Mouse (Mus musculus) heart, embryonic 16.5 days (tissue): ENCODE results near the gene Plxnc1. TPM values are rescaled to one million over a fixed set of nuclear protein-coding genes. Genes with fewer than 3 reads are reported as not detected.

Experiments
- ATAC-seq: fragments of 200-750 bp; cut with Nextera tagmentation; replicated peaks from 2 replicates; pipeline ENCODE4 v1.8.0; 2017; ENCODE audit warnings: moderate number of reproducible peaks; ENCODE audit not compliant: insufficient read depth, low FRiP score; ENCODE audit errors: extremely low read depth
- H3K27ac ChIP-seq: fragments of 300-500 bp; sonication (generic); 2 replicates; pipeline ENCODE4 v1.5.1; 2014; ENCODE audit warnings: mild to moderate bottlenecking, low read length, control low read depth, moderate library complexity
- H3K27me3 ChIP-seq: fragments of 300-500 bp; sonication (generic); 2 replicates; pipeline ENCODE4 v1.6.1; 2014; ENCODE audit warnings: low read length, mixed read lengths; ENCODE audit not compliant: control insufficient read depth, insufficient read depth
- H3K36me3 ChIP-seq: fragments of 300-500 bp; sonication (generic); 2 replicates; pipeline ENCODE4 v1.6.1; 2014; ENCODE audit not compliant: control insufficient read depth, insufficient read depth
- H3K4me1 ChIP-seq: fragments of 300-500 bp; sonication (generic); 2 replicates; pipeline ENCODE4 v1.6.1; 2014; ENCODE audit warnings: low read length, mixed read lengths; ENCODE audit not compliant: control insufficient read depth, insufficient read depth
- H3K4me2 ChIP-seq: fragments of 300-500 bp; sonication (generic); 2 replicates; pipeline ENCODE4 v1.6.1; 2014; ENCODE audit warnings: low read depth, mild to moderate bottlenecking, control low read depth, low read length
- H3K4me3 ChIP-seq: fragments of 300-500 bp; sonication (generic); 2 replicates; pipeline ENCODE4 v1.5.1; 2014; ENCODE audit warnings: mild to moderate bottlenecking, control low read depth, low read length
- H3K9ac ChIP-seq: fragments of 300-500 bp; sonication (generic); 2 replicates; pipeline ENCODE4 v1.6.1; 2014; ENCODE audit warnings: low read length, control low read depth
- H3K9me3 ChIP-seq: fragments of 300-500 bp; sonication (generic); replicated peaks from 2 replicates; pipeline ENCODE4 v1.6.1; 2016; ENCODE audit warnings: low read length; ENCODE audit not compliant: control insufficient read depth
- WGBS: fragments of 180-500 bp; shearing (Covaris S2); extraction: QIAGEN DNeasy Blood & Tissue Kit; methylation state at CpG from one replicate; pipeline ENCODE4 v1.1.7; 2014; 5-methylcytosine and 5-hydroxymethylcytosine counted together
- polyA plus RNA-seq: library from polyadenylated mRNA; unstranded; fragments of >200 nt; fragmentation: Nextera tagmentation; extraction: Ambion mirVana; gene quantifications from 2 replicates; pipeline ENCODE4 v1.2.1, GENCODE M21; 2015

Gene Plxnc1
- polyA plus RNA-seq, 1 experiment from 2014 or later, result 2.0 TPM

DNA sequence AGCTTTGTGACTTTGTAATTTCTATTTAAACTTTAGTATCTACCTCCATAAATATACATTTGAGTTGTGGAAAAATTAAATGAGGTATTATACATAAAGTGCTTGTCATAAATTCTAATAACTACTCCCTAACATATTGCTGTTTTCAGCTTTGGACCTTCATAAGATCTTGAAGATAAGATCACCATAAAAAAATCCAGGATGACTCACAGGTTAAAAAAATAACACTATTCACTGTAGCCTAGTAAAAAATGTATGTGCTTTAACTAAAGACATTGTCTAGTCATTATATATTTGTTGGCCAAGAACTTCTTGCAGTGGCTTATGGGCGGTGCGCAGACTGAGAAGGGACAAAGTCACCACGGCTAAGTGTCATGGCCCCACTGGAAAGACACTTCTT is 203.2 kb downstream of the Plxnc1 start:
- Histone ChIP-seq H3K36me3 (no peaks in the 10 kb centered on the region), H3K4me1 (peaks cover 3% of the 10 kb centered on the region; the same call in 1 of the 2 replicates), H3K27me3 (no peaks in the 10 kb centered on the region), H3K4me2 (no peak overlapping the region), H3K4me3 (no peak overlapping the region), H3K9me3 (no peaks in the 10 kb centered on the region), H3K27ac (no peak overlapping the region), H3K9ac (no peak overlapping the region)
- no peak for ATAC-seq
- WGBS, result 97% methylated on average over 3 of the region's 3 CpGs
